Mouse (Mus musculus) right cerebral cortex, postnatal 36 days (tissue): ENCODE results near the gene Dyrk2.

Source experiments
- DNase-seq, 2 experiments: peaks; one replicate each; pipeline ENCODE4 v3.0.0; 2022; ENCODE audit warnings: low spot score in 2 of 2, mixed read lengths in 1 of 2

Dyrk2 gene

DNA sequence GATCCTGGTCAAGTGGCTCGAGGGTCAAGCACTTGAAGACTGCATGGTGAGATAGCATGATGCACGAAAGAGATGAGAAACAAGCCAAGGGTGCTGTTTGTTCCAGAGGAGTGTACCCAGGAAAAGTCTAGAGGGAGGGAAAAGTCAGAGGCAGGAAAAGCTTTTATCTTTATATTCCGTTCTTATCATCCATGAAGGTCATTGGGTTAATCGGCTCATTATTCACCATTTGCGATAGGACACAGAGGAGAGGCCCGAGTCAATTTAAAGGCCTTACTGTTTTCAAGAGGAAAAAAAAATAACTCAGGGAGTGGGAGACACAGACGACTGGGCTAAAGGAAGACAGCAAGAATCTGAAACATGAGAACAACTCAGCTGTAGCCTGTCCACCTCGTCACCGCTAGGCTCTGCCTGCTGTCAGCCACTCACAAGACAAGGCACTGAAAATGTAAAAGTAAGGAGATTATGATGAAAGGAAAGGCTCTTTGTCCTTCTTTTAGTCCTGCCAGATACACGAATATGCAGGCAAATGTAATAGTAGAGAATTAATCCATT is 22.9 kb downstream of the Dyrk2 start:
- no peak for DNase-seq

DNA sequence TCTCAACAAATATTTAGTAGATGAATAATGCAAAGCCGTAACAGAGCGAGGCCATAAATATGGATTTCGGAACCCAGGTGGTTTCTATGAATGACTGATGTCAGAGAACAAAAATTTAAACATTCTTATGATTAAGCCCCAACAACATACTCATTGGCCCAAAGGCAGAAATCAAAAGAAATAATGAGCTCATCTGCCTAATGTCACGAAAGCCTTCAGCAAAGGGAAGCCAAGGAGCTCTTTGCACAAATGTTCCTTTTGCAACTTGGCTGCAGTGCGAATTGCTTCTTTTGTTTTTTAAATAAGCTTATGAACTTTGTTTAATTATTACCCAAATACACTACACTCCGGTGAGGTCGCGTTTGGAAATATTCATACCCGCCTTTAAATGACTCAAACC is 29.4 kb downstream of the Dyrk2 start:
- DNase-seq, result no peak

DNA sequence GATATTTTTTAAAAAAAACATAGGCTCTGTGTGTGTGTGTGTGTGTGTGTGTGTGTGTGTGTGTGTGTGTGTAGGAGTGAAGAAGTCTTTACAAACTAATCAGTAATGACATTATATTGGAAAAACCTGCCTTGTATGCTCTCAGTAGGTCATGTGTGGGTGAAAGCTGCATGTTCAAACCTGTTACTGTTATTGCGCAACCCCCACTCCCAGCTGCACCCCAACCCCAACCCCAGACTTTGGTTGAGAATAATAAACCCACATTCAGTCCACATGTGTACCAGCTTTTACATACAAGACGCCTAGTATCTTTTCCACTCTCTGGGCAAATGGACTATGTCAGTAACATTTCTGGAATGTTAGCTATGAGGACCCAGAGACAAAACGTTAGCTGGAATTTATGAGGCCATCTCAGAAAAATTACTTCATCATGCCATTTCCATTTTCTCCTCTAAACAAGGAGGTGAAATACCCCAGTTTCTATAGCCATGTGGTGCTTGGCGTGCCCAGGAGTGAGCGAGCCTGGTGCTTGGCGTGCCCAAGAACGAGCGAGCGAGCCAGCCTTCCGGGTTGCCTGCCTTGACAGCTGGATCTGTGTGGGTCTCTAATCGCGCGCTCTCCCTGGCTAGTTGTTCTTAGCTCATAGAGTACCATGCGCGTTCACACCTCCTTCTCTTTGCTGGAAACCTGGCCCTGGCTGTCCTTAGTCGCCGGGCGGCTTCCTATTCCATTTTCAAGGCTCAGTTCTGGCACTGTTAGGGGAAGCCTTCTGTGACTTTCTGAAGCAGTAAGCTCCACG is 30.5 kb downstream of the Dyrk2 start:
- DNase-seq, result no peak

DNA sequence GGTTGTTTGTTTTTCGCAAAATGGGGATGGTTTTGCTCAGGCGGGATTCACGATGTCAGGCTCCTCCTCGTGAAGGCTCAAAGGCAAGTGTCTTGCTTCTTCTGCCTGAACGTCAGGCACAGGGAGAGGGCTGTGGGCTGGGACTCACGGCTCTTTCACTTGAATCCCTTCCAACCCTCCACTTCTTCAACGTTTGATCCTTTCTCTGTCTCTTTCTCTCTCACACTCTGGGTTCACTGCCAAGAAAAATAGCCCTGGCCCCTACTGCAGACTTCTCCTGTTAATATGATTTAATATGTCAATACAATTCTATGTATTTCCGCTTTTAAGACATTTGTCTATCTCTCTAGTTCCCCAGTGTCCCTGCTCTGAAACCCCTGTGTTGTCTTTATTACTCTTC is 32.4 kb downstream of the Dyrk2 start:
- no peak for DNase-seq

DNA sequence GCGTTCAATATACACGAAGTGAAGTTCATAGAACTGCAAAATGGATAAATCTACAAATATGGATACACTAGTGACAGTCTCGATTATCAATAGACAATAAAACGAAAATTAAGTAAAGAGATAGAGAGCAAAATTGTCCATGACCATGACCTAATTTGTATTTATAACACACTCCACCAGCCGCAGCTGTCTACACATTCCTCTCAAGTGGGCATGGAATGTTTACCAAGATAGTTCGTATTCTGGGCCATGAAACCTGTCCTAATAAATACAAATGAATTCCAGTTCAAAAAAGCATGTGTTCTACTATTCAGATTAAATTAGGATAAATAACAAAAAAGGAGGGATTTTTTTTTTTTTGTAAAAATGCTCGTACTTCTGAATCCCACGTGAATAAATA is 38.8 kb downstream of the Dyrk2 start:
- no peak for DNase-seq

DNA sequence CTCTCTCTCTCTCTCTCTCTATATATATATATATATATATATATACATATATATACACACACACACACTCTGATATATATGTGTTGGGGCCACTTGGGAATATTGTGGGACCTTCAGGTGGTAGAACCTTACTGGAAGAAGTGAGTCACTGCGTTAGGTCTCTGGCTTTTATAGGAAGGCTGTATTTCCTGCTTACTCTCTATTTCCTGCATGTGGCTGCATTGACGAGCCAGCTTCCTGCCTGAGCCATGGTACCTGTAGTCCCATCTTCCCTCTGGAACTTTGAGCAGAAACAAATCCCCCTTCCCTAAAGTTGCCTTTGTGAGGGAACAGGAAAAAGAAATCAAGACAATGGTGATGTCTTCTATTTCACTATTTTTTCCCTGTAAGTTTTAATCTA is 40.4 kb downstream of the Dyrk2 start:
- no peak for DNase-seq

DNA sequence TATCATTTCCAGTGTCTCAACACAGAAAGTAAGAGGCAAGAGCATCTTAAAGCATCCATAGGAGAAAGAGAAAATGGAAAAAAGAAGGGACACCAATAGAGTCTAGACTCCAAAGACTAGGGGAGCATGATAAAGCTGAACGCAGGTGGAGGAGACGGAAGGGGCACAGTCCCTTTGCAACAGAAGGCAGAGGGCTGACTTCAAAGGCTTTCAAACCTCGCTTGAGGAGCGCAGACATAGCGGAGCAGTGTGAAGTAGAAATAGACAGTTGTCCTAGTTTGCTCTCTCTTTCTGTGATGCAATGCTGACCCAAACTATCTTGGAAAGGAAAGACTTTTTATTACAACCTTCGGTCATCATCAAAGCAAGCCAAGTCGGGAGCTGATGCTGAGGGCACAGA is 42.9 kb downstream of the Dyrk2 start:
- DNase-seq, result no peak

DNA sequence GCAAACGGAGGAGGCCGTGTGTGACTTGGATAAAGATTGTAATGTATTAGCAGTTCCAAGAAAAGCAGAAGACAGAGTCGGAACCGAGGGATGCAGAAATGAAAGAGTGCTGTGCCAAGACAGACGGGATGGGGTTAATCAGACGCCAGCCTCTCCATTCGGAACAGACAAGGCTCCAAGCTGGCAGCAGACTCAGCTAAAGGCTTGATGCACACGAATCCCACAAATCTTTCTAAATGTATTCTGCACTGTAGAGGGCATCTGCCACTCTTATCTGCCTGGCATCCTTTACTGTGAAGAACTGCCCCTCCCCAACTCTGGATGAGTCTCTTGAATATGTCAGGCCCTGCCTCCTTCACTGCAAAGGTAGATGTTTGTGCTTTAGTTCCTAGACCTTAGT is 45.2 kb downstream of the Dyrk2 start:
- DNase-seq, result no peak

DNA sequence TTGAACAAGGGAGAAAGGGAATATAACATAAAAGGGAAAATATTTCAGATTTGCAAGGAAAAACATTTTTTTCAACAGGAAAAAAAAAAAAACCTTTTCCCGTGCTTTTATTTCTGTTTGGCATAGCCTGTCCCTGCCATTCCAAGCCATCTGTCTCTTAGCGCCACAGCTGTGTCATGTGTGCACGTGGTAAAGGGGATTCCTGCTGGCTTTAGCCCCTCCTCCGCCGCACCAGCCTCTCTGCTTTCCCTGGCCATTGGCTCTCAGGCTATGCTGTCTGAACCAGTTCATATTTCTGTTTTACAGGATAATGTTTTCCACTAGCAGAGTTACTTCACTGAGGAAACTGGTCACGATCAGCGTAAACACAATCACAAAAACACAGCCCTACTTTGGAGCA is 49.1 kb downstream of the Dyrk2 start:
- peak; percentile 26 to 35 for DNase-seq

DNA sequence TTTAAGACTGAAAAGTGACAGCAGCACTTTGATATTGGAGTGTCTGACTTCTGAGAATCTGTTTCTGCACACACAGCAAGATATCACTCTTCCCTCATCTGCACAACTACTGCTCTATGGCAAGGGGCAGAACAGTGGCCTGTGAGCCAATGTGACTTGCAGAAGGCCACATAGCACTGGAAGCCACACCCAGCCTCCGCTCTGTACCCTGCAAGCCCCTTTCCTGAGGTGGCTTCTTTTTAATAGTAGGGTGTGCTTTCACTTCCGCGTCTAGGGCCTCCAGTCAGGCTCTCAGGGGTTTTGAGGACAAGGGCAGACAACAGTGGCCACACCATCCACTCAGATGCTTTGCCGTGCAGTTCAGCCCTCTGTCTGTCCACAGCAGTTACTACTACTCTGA is 50.2 kb downstream of the Dyrk2 start:
- DNase-seq, result no peak

DNA sequence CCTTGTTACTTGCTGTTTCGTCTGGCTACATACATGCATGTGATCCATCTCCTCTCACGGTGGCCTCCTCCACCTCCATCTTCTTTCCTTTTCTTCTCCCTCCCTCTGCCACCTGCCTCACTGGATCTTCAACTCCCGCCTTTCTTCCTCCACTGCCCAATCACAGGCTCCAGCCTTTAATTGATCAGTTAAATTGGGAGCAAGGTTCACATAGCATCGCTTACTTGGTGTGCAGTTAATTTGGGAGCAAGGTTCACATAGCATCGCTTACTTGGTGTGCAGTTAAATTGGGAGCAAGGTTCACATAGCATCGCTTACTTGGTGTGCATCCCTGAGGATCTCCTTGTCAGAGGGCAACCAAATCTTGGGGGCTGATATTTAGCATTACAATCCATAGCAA is 52.9 kb downstream of the Dyrk2 start:
- no peak for DNase-seq

DNA sequence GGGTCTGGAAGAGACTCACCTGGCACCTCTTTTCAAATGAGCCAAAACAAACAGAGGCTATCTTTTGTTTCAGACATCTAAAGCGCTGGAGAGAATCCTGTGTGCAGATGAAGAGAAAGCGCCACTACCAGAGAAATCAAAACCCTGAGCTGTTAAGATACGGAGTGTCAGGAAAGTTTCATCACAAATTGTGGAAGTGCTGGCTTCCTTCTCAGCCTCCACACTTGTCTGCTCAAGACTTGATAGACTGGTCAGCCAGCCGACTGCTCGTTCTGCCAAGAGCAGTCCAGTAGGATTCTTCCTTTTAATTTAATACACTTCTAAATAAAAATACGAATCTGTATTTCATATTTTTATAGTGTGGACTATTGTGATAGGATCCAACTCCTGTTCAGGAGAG is 58.1 kb downstream of the Dyrk2 start:
- DNase-seq, result no peak

DNA sequence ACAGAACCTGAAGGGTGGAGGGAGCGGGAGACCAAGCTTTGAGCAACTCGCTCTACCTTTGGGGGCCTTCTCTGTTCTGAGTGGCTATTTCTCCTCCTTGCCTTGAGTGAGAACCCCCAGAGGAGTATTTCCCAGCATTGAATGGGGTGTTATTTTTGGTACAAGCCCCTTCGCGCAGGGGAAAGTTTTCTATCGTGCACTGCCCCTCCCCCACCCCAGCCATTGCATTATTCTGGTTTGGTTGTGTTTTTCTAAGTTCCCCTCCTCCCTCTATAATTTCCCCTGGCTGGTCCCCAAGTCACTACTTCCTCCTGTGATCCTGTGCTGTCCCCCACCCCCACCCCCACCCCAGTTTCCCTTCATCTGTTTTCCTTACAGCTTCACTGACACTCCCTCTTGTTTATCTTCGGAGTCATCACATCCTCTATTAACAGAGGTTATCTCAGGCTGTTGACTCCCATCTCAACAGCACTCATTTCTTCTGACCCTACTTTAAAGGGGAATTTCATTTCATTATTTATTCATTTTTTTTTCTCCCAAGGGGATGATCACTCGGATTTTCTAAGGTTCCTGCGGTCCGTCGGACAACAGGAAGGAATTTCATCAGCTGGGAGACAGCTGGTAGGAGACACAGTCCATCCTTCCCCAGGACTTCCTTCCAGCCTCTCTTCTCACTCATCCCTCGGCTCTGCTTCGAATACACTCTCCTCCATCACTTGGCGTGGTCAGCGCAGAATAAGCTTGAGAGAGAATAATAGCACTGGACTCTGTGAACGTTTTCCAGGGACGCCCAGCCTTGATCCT is 58.9 kb downstream of the Dyrk2 start:
- no peak for DNase-seq
